Mouse (Mus musculus) kidney, postnatal 25 days (tissue): Measurements from ENCODE around the gene Olfr1009.
"Not testable (repeated sequence)": the region's sequence is repeated elsewhere in the genome, so short reads cannot be mapped to it uniquely, and the experiment has no call there.

Experiments
- DNase-seq, 2 experiments: peaks; one replicate each; pipeline ENCODE4 v3.0.0; 2021; ENCODE audit warnings: mixed read lengths in 2 of 2

Gene Olfr1009

DNA sequence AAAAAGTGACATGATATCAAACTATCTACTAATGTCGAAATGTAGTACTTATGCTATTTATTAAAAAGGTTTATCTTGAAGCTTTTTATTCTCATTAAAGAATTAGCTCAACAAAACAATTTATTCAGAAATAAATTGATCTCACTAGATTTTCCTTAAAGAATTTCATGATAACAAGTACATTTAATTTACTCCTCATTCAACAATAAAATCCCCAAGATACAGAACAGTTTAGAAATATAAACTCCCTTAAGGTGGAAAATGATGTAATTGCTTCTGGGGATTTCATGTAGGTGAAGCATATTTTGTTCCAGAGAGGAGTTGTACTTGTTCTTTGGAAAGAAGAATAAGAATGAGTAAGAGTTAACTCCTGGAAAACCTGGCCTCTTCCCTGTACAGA, at the start of gene Olfr1009:
Olfr1009 (plus strand) TSS at position 301 of the 400 bp plus-strand sequence.
- no peak for DNase-seq

DNA sequence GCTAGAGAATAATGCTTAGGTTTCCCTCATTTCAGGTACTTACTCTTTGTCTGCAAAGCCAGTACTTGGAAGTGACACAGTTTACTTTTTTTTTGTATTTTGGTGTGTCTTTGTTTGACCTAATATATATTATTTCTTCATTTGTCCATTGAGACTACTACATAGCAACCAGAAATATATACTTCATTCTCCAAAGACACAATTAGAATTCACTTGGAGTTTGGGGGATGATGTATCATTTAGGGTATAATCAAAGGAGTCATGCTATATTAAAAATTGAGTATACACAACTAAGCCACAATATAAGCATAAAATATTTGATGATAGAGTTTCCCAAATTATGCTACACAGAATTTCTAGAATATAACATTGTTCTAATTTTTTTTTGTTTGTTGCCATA, 36.6 kb upstream of the Olfr1009 start, which contains the start of gene Olfr1006:
Olfr1006 (minus strand) TSS at position 101 of the 400 bp plus-strand sequence.
- no peak for DNase-seq

DNA sequence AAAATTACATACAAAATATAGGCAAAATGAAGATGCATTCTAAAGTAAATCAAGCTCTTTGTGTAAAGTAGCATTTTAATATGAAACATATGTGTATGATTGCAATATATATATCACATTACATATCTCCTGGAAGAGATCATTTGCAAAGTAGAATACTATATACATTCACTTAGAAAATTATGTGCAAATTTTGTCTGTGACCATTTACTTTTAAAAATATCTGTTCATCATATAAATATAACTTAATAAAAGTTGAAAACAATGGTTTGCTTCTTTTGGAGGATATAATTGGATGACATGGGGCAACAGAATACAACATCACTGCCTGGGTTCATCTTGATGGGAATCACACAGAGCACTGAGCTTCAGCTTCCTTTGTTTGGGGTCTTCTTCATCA, 26.1 kb upstream of the Olfr1009 start, which contains the start of gene Olfr1008:
Olfr1008 (plus strand) TSS at position 301 of the 400 bp plus-strand sequence.
- no peak for DNase-seq

DNA sequence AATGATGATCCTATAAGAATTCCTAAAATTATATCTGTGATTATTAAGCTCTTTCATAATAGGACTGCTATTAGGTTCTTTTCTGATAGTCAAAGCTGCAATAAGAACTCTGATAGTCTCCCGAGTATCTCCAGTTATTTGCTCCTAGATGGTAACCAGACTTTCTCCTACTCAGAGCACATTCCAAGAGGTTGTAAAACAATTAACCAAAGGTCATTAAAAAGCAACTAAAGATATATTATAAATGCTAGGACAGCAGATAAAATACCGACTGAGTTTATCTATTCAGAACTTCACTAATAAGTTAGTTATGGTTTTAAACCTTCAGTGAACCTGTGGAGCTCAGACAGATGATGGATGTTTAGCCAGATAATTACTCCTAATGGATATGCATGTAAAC, 4.5 kb upstream of the Olfr1009 start:
- not testable (repeated sequence) for DNase-seq

DNA sequence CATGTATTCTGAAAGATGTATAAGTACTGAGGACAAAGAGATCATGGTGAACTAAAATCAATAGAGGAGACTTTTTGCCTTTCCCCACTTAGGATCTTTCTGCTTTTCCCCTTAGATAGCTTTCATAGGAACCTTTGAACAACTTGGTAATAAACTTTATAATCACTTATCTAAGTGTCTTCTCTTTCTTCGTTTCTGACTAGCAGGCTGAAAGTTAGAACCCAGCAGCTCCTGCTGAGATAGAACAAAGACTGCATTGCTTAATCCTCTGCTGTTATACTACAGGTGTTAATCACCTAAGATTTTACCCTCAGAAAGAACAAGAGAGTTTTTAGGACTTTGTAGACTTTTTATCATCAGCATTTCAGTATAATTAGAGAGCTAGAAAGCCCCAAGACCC, 4.1 kb upstream of the Olfr1009 start:
- DNase-seq = no peak

DNA sequence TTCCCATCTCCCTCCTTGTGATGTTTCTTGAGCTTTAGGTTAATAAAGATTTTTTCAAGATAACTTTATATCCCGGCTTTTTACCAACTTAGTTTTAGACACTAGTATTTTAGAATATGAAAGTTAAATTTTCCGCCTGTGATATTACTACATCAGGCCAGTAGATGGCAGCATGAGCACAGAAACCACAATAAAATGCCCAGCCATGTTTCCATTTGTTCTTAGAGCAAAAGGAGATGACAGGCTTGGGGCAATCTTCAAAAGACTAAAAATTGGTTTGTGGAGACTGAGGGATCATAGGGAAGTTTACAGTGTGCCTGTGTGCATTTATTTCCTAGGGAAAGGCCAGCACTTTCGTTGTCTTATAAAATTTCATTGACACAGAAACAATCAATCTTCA, 10.6 kb downstream of the Olfr1009 start:
- no peak for DNase-seq

DNA sequence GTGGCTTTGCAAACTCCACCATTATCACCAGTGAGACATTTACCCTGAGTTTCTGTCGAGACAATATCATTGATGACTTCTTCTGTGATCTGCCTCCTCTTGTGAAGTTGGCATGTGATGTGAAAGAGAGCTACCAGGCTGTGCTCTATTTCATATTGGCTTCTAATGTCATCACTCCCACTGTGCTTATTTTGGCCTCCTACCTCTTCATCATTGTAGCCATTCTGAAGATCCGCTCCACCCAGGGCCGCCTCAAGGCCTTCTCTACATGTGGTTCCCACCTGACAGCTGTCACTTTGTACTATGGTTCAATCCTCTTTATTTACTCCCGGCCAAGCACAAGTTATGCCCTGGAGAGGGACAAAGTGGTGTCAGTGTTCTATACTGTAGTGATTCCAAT, 38.6 kb downstream of the Olfr1009 start:
- DNase-seq = no peak

DNA sequence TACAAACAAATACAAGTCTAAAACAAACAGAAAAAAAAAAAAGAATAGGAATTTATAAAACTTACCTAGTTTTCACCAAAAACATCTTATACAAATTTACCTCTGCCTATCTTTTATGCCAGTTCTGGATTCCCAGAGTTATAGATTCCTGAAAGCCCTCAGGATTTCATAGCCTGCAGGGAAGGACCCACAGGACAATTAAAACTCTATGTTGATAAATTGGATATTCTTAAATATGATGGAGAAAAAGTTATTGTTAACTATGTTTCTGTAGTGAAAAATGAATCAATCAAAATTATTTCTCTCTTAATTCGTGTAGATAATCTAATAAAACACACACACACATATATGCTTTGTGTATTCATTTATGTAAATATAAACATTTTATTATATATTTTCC, 47.4 kb downstream of the Olfr1009 start, which contains the start of gene Olfr1012:
Olfr1012 (minus strand) TSS at position 101 of the 400 bp plus-strand sequence.
- DNase-seq = no peak

DNA sequence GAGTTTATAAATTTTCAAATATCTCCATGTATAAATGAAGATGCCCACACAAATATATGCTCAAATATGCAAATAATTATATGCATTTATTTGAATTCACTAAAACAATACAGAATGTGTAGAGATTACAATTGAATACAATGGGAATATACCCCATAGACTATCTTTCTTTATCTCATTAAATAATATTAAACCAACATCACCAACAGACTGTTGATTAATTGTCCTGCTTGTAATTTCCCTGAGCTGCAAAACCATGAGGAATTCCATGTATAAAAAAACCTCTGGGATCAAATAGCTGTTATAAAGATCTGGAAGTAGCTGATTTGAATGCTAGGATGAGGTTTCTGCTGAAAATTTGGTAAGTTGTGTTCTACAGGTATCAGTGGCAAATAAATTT, 51.6 kb downstream of the Olfr1009 start, which contains the start of gene Olfr1013:
Olfr1013 (plus strand) TSS at position 301 of the 400 bp plus-strand sequence.
- DNase-seq = no peak

DNA sequence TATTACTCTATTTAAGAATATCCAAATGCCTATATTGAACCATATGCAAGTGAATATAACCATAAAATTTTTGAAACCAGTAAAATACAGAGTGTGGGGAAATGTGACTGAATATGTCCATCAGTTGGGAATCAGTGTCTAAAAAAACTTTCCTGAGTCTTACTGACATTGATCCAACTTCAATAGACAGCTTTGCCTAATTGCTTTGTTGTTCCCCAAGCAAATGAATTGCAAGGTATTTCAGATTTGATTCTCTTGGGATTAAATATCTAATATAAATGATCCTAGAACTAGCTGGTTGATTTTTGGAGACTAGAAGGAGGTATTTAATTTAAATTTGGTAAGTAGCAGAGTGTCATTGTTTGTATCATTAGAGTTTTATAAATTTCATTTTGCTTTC, 57.2 kb downstream of the Olfr1009 start, which contains the start of gene Olfr1014:
Olfr1014 (plus strand) TSS at position 301 of the 400 bp plus-strand sequence.
- no peak for DNase-seq
